Mouse (Mus musculus) adrenal gland, postnatal 14 days (tissue): ENCODE measurements around the gene Shb. TPM values are rescaled to one million over a fixed set of nuclear protein-coding genes. Genes with fewer than 3 reads are reported as not detected.
"Not testable (repeated sequence)": the region's sequence is repeated elsewhere in the genome, so short reads cannot be mapped to it uniquely, and the experiment has no call there.

Source experiments
- DNase-seq: peaks from one replicate; pipeline ENCODE4 v3.0.0; 2021; ENCODE audit warnings: mixed read lengths
- total RNA-seq: library from RNA; stranded (reverse); gene quantifications from 2 replicates; pipeline ENCODE4 v1.2.3, GENCODE M21; 2021

Gene Shb
- total RNA-seq, 1 experiment from 2014 or later, result 76.8 TPM

GRCm38 (mm10) chr4:45418229-45418950 is 113.9 kb downstream of the Shb start:
- peak; percentile 74 for DNase-seq

DNA sequence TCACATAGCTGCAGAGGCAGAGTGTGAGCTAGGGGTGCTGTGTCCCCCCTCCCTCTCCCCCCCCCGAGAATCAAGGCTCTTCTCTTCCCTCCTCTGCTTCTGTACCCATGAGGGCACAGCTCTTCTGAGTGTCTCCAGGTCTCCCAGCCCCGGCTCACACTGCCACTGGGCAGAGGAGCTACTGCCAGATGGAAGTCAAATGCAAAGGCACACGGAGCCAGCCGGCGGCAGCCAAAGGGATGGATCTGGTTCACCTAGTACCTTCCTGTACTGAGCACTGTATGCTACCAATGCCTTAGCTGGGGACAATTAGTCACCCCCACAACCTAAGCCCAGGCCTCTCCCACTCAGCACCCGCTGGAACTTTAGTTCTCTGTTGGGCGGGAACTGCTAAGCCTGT is 116.0 kb downstream of the Shb start:
- no peak for DNase-seq

DNA sequence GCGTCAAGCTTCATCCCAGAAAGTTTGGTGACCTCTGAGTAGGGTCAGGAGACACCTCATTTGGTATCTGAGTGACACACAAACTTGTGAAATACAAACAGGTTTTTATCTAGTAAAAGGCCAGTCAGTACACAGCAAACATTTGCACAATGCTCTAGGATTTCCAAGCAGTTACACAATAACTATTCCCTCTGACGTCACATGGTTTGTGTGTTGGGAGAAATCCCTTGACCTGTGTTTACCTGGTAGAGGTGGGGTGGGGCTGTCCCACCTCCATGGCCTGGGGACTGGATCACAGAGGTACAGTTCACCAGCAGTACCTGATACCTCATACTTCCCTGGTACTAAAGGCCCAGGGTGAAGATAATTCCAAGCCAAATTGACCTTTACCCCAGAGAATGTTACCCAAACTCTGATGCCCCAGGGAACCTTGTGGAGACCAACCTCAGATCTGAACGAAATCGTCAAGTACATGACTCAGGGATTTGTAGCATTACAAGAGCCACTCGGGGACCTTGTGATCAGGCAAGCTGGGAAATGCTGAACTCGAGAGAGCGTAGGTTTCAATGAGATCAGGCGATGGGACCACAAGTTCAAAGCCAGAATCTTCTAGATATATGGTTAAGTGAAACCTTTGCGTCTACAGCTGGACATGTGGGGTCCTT is 118.5 kb downstream of the Shb start:
- DNase-seq, result no peak

DNA sequence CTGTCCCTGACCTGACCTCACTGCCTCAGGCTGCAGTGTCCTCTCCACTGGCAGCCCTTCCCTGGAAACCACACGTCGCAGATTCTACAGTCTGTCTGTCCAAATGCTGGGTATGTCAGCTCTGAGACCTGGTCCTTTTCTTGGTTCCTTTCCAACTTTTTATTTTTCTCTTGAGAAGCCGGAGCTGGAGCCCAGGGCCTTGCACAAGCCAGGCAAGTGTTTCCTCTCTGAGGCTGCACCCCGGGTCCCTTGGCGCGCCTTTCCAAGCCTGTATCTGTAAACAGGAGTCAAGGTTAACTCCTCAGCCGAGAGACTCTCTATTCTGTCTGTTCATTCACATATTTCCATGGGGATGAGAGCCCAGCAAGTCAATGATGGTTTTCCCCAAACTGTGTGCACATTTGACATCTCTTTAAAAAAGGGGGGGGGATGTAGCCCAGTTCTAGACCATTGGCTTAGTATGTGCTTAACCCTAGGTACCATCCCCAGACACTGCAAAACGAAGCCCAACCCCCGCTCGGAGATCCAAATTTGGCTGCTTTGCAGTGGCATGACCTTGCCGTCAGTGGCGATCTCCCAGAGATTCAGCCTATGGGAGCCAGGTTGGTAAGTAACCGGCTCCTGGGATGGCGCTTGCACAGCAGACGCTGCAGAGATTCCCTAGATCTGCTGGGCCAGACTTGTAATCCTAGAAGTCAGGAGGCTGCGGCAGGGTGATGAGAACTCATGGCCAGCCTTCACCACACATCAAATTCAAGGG is 119.7 kb downstream of the Shb start:
- DNase-seq, result peak; percentile 75

GRCm38 (mm10) chr4:45411181-45411790 is 121.0 kb downstream of the Shb start:
- DNase-seq, result no peak

GRCm38 (mm10) chr4:45409270-45409669 is 123.0 kb downstream of the Shb start:
- DNase-seq, result peak; percentile 86

DNA sequence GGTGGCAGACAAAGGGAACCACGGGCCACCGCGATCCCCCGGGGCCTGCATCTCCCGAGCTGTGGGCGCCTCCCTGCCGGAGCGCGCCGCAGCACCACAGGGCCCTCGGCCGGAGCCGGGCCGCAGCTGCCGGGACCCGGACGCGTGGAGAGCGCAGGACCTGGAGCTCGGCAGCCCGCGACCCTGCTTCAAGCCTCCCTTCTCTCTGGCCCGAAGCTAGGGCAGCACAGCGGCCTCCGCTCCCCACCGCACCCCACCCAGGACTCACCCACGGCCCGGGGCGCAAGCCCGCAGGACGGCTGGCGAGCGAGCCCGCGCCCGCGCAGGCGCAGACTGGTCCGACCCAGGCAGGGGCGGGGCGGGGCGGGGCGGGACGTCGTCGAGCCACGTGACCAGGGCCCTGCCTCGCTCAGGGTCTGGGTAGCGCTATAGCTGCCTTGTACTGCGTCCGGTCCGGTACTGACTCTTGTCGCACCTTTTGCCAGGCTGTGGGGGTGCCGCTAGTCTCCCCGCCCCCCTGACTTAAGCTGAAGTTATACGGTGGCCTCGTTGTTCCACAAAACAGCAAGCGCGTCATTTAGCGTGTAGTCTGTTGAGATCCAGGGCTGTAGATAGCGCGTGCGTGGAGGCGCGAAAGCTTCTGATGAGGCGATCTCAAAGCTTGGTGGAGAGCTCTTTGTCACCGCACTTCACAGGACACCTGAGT is 123.7 kb downstream of the Shb start, which contains the start of gene Slc25a51:
Gene Slc25a51 (minus strand): TSS at position 340 of the 706 bp plus-strand sequence.
- peak; percentile 92 for DNase-seq

GRCm38 (mm10) chr4:45407703-45408334 is 124.5 kb downstream of the Shb start:
- peak; percentile 67 for DNase-seq

DNA sequence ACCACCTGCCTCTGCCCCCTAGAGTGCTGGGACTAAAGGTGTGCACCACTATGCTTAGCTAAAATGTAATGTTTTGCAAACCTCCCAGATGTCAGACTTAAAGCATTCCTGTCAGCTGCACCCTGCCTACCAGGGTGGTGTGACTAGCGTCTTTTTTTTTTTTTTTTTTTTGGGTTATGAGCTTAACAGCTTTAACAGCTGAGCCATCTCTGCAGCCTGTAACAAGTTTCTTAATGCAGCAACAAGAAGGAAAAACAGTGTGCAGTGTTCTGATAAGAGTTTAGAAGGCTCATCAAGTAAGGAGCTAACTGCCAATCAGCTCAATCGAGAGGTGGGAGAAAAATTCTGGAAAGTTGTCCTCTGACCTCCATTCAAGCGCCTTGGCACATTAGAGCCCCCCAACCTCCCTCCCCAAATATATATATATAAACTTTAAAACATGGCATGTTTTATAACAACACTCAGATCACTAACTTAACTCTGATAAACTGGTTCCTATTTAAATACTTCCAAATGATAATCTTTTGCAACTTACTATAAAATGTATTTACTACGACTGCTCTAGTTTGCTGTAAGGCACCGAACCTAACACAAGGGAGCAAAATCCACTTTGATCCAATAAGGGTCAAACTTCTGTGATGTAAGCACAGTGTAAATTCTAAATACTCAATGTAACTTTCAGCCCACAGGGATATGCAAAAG is 125.1 kb downstream of the Shb start:
- peak; percentile 4 for DNase-seq

- DNase-seq, result peak; percentile 26
These were observed 125.9 kb downstream of the Shb start for GRCm38 (mm10) chr4:45406397-45406796.

- peak; percentile 4 for DNase-seq
These were observed 127.0 kb downstream of the Shb start for GRCm38 (mm10) chr4:45405315-45405714.

DNA sequence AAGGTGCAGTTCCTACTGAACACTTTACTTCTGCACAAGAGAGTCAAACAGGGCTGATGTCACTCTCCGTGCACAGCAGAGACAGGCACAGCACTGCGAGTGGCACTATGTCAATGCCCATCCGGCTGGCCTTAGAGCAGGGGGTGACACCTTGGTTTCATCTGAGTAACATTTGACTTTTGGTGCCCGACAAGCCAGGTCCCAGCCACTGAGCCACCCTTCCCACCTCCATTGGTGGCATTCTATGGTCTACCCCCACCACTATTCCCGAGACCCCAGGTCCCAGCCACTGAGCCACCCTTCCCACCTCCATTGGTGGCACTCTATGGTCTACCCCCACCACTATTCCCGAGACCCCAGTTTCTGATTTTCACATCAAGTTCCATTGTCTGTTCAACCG is 128.2 kb downstream of the Shb start:
- DNase-seq, result no peak

GRCm38 (mm10) chr4:45403499-45403878 is 128.8 kb downstream of the Shb start:
- DNase-seq, result no peak

GRCm38 (mm10) chr4:45402878-45403498 is 129.3 kb downstream of the Shb start:
- no peak for DNase-seq

- DNase-seq, result no peak
These were observed 130.0 kb downstream of the Shb start for GRCm38 (mm10) chr4:45402281-45402680.

DNA sequence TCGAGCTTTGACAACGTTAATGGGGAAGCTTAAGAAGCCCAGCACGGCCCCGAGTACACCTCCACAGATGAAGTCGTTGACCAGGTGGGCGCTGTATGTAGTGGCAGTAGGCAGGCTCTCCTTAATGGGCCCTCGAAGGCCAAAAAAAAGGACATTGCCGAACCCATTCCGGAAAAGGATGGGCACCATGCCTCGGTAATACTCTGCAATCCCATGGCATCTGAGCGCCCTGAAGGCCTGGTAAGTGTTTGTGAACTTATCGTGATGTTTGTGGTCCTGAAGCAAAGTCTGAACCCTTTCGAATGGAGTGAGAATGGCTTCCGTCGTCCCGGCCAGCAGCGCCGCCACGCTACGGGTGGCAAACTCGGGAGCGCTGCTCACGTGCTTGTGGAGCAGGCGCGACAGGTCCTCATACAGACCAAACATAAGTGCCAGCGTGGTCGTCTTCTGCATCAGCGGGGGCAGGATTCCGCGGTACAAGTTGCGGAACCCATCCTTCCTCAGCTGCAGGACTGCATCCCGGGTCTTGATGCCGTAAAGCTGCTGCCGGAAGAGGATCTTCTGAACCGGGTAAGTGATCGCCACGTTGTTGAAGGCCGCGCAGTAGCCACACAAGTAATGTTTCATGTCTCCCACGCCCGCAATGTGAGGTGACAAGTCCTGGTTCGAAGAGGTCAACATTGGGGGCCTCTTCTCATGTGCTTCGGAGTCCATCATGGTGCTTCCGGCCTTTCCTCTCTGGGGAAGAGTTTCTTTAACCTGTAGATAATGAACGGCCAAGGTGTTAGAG is 132.7 kb downstream of the Shb start:
- DNase-seq, result no peak

GRCm38 (mm10) chr4:45398315-45398714 is 134.0 kb downstream of the Shb start:
- DNase-seq, result not testable (repeated sequence)

DNA sequence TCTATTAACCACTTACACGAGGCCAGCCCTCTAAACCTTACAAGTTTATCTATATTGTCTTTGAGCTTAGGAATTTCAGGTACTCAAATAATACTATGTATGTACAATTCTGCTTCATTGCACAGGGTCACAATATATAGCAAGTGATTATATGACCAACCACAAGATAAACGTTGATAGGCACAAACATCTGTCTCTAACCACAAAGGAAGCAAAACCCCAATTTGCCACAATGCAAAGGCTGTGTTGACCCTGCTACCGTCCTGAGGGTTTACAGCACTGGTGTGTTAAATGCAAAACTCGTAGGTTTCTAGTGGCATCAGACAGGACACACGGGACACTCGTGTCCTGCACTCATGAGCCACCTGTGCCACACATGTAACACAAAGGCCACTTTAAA is 136.1 kb downstream of the Shb start:
- DNase-seq, result not testable (repeated sequence)

- DNase-seq, result no peak
These were observed 138.6 kb downstream of the Shb start for GRCm38 (mm10) chr4:45393658-45394057.
